Mouse (Mus musculus): ENCODE data around the gene Clcn6. TPM values are rescaled to one million over a fixed set of nuclear protein-coding genes. Genes with fewer than 3 reads are reported as not detected.
"Not testable (repeated sequence)": the region's sequence is repeated elsewhere in the genome, so short reads cannot be mapped to it uniquely, and the experiment has no call there.

Clcn6 gene
- polyA plus RNA-seq, 1 experiment from 2014 or later = 8.4 TPM

- H3K36me3 ChIP-seq = peaks cover 57% of the 10 kb centered on the region
Observed at GRCm38 (mm10) chr4:148058218-148058819, 19.7 kb upstream of the Clcn6 start.

GRCm38 (mm10) chr4:148057661-148058209 lies 19.1 kb upstream of the Clcn6 start:
- Histone ChIP-seq H3K27me3 (ENCODE audit: insufficient read depth, poor library complexity, severe bottlenecking) (no peaks in the 10 kb centered on the region), H3K36me3 (peaks cover 63% of the 10 kb centered on the region), H3K4me3 (no peak overlapping the region), H3K9me3 (no peaks in the 10 kb centered on the region), H3K27ac (no peak overlapping the region), H3K4me1 (peaks cover 10% of the 10 kb centered on the region)
- 72% methylated on average over 5 of the region's 5 CpGs for WGBS
- no peak for DNase-seq (ENCODE audit: low spot score)

More at GRCm38 (mm10) chr4:148058218-148058819, 19.7 kb upstream of the Clcn6 start:
- Histone ChIP-seq H3K27ac (no peak overlapping the region), H3K4me1 (peaks cover 10% of the 10 kb centered on the region), H3K4me3 (no peak overlapping the region), H3K9me3 (no peaks in the 10 kb centered on the region), H3K27me3 (ENCODE audit: insufficient read depth, poor library complexity, severe bottlenecking) (no peaks in the 10 kb centered on the region)
- DNase-seq (ENCODE audit: low spot score) = no peak
- 90% methylated on average over 9 of the region's 9 CpGs for WGBS

GRCm38 (mm10) chr4:148056801-148057200 lies 18.2 kb upstream of the Clcn6 start:
- no peak overlapping the region for H3K4me3 ChIP-seq
- H3K36me3 ChIP-seq = peaks cover 72% of the 10 kb centered on the region
- H3K4me1 ChIP-seq = peaks cover 10% of the 10 kb centered on the region
- no peak overlapping the region for H3K27ac ChIP-seq
- no peaks in the 10 kb centered on the region for H3K27me3 ChIP-seq (ENCODE audit: insufficient read depth, poor library complexity, severe bottlenecking)
- H3K9me3 ChIP-seq = no peaks in the 10 kb centered on the region
- DNase-seq (ENCODE audit: low spot score) = no peak
- 86% methylated on average over 4 of the region's 4 CpGs for WGBS

GRCm38 (mm10) chr4:148056246-148056645 lies 17.6 kb upstream of the Clcn6 start:
- Histone ChIP-seq H3K27ac (no peak overlapping the region), H3K27me3 (ENCODE audit: insufficient read depth, poor library complexity, severe bottlenecking) (no peaks in the 10 kb centered on the region), H3K4me3 (no peak overlapping the region), H3K4me1 (peaks cover 10% of the 10 kb centered on the region), H3K9me3 (no peaks in the 10 kb centered on the region), H3K36me3 (peaks cover 78% of the 10 kb centered on the region)
- DNase-seq (ENCODE audit: low spot score) = no peak
- 86% methylated on average over 7 of the region's 7 CpGs for WGBS

DNA sequence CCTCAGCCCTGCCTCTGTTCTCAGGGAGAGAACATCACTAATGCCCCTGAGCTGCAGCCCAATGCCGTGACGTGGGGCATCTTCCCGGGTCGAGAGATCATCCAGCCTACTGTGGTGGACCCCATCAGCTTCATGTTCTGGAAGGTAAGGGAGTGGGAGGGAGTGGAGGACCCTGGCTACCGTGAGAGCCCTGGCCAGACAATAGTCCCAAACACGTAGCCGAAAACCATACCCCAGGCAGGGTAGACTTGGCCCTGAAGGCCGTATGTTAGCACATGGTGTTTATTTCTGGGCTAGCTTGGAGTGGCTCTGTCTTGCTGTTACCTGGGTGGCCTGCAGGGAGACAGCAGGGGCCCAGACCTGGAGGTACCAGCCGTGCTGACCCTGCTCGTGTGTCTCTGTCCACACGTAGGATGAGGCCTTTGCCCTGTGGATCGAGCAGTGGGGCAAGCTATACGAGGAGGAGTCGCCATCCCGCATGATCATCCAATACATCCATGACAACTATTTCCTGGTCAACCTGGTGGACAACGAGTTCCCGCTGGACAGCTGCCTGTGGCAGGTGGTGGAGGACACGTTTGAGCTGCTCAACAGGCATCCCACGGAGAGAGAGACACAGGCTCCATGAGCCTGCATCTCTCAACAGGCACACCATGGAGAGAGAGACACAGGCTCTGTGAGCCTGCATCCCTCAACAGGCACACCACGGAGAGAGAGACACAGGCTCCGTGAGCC lies 16.5 kb upstream of the Clcn6 start:
- DNase-seq (ENCODE audit: low spot score) = no peak
- Histone ChIP-seq H3K27ac (no peak overlapping the region), H3K4me1 (peaks cover 2% of the 10 kb centered on the region), H3K4me3 (no peak overlapping the region), H3K9me3 (no peaks in the 10 kb centered on the region), H3K36me3 (peaks cover 89% of the 10 kb centered on the region), H3K27me3 (ENCODE audit: insufficient read depth, poor library complexity, severe bottlenecking) (no peaks in the 10 kb centered on the region)
- 93% methylated on average over 21 of the region's 21 CpGs for WGBS

- H3K9me3 ChIP-seq = no peaks in the 10 kb centered on the region
- no peak for DNase-seq (ENCODE audit: low spot score)
- H3K4me3 ChIP-seq = no peak overlapping the region
- H3K27ac ChIP-seq = no peak overlapping the region
- no peaks in the 10 kb centered on the region for H3K27me3 ChIP-seq (ENCODE audit: insufficient read depth, poor library complexity, severe bottlenecking)
- H3K4me1 ChIP-seq = no peaks in the 10 kb centered on the region
- H3K36me3 ChIP-seq = peaks cover 99% of the 10 kb centered on the region
- WGBS = 92% methylated on average over 12 of the region's 12 CpGs
Observed at GRCm38 (mm10) chr4:148053417-148053920, 14.8 kb upstream of the Clcn6 start.

- Histone ChIP-seq H3K9me3 (no peaks in the 10 kb centered on the region), H3K27me3 (ENCODE audit: insufficient read depth, poor library complexity, severe bottlenecking) (no peaks in the 10 kb centered on the region), H3K4me1 (no peaks in the 10 kb centered on the region), H3K4me3 (no peak overlapping the region), H3K36me3 (peaks cover 99% of the 10 kb centered on the region), H3K27ac (no peak overlapping the region)
- DNase-seq (ENCODE audit: low spot score) = no peak
- WGBS = 75% methylated on average over 2 of the region's 2 CpGs
Observed at GRCm38 (mm10) chr4:148052976-148053375, 14.4 kb upstream of the Clcn6 start.

GRCm38 (mm10) chr4:148051886-148052285 lies 13.3 kb upstream of the Clcn6 start:
- no peaks in the 10 kb centered on the region for H3K9me3 ChIP-seq
- no peak overlapping the region for H3K4me3 ChIP-seq
- peaks cover 92% of the 10 kb centered on the region for H3K36me3 ChIP-seq
- no peak for DNase-seq (ENCODE audit: low spot score)
- H3K27ac ChIP-seq = no peak overlapping the region
- no peaks in the 10 kb centered on the region for H3K27me3 ChIP-seq (ENCODE audit: insufficient read depth, poor library complexity, severe bottlenecking)
- peaks cover under 1% of the 10 kb centered on the region; the same call in 1 of the 2 replicates for H3K4me1 ChIP-seq
- 90% methylated on average over 11 of the region's 11 CpGs for WGBS

DNA sequence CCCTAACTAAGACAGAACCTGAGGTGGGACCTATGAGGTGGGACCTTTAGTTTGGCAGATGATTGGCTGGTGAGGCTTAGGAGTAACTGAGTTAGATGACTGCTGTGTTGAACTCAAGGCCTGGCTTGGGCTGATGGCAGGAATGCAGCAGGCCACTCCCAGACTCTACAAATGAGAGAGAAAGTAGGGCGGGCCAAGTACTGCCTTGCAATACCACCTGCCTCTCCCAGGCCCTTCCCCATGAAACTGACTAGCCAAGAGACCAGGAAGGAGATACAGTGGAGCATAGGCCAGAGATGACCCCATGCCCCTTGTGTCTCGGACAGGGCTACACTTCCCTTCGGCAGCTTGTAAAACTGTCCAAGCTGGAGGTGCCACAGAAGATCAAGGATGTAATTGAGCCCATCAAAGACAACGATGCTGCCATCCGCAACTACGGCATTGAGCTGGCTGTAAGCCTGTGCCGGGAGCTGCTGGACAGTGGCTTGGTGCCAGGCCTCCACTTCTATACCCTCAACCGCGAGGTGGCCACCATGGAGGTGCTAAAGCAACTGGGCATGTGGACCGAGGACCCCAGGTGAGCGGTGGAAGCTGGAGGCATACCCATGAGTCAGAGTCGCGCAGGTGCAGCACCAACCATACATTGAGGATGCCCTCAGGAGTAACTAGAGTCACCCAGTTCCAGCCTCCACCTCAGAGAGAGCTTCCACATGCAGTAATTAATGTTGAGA lies 12.6 kb upstream of the Clcn6 start:
- Histone ChIP-seq H3K36me3 (peaks cover 86% of the 10 kb centered on the region), H3K4me3 (no peak overlapping the region), H3K9me3 (no peaks in the 10 kb centered on the region), H3K27me3 (ENCODE audit: insufficient read depth, poor library complexity, severe bottlenecking) (no peaks in the 10 kb centered on the region), H3K4me1 (peaks cover 7% of the 10 kb centered on the region), H3K27ac (no peak overlapping the region)
- no peak for DNase-seq (ENCODE audit: low spot score)
- 96% methylated on average over 13 of the region's 13 CpGs for WGBS

DNA sequence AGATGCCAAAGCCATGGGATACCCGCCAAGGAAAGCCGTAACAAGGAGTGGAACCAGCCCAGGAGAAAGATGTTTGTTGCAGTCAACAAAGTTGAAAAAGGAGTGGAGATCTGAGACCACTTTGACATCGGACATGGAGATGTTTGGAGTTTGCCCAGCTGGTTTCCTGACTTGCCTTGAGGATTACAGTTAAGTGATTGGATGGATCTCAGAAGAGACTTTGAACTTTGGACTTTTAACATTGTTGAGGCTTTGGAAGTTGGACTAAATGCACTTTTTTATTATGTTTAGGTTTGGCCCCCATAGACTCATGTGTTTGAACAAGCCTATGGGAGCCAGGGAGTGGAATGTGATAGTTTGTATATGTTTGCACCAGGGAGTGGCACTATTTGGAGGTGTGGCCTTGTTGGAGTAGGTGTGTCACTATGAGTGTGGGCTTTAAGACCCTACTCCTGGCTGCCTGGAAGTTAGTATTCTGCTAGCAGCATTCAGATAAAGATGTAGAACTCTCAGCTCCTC lies 11.8 kb upstream of the Clcn6 start:
- H3K4me3 ChIP-seq; DNase-seq (ENCODE audit: low spot score); H3K27me3 ChIP-seq (ENCODE audit: insufficient read depth, poor library complexity, severe bottlenecking); H3K9me3 ChIP-seq; H3K27ac ChIP-seq: not testable (repeated sequence)
- WGBS = 91% methylated on average over 3 of the region's 3 CpGs
- Histone ChIP-seq H3K4me1 (peaks cover 14% of the 10 kb centered on the region), H3K36me3 (peaks cover 84% of the 10 kb centered on the region)

DNA sequence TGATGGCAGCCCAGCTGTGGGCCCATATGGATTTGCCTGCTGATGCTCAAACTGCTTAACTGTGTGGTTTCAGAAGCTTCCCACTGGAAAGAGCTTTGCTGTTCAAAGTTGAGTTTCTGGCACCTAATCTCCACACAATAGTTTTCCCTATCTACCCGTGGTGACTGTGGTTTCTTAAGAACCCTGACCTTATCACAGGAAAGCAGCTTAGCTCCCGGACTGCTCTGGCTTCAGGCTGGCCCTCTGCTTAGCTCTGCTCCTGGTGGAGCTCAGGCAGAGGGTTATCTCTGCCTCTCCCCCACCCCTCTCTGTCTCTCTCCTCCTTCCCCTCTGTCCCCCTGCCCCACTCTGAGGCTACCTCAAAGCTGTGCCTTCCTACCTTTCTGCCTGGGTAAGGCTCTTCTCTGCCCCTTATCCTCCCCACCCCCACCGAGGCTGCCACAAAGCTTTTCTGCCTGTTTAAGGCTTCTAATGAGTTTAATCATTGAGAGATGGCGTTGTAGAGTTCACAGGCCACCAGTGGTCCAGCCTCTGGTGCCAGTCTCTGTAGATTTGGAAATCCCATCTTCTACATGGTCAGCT lies 7.9 kb upstream of the Clcn6 start:
- Histone ChIP-seq H3K4me1 (peaks cover 46% of the 10 kb centered on the region), H3K9me3 (no peaks in the 10 kb centered on the region), H3K4me3 (no peak overlapping the region), H3K36me3 (peaks cover 72% of the 10 kb centered on the region), H3K27me3 (ENCODE audit: insufficient read depth, poor library complexity, severe bottlenecking) (no peaks in the 10 kb centered on the region), H3K27ac (peak overlapping the region; percentile 72; the same call in 1 of the 2 replicates)
- 33% methylated on average over 4 of the region's 4 CpGs for WGBS
- DNase-seq (ENCODE audit: low spot score) = peak; percentile 91

- Histone ChIP-seq H3K4me1 (peaks cover 70% of the 10 kb centered on the region), H3K4me3 (no peak overlapping the region), H3K36me3 (peaks cover 48% of the 10 kb centered on the region), H3K27ac (peak overlapping the region; percentile 59), H3K27me3 (ENCODE audit: insufficient read depth, poor library complexity, severe bottlenecking) (no peaks in the 10 kb centered on the region), H3K9me3 (no peaks in the 10 kb centered on the region)
- DNase-seq (ENCODE audit: low spot score) = no peak
- WGBS = 81% methylated on average over 2 of the region's 2 CpGs
Observed at GRCm38 (mm10) chr4:148044113-148044512, 5.5 kb upstream of the Clcn6 start.
